In genomic region chr1:167690138-167690710, GRCm38 (mm10) we compare ENCODE assay signal across 13 mouse cellular contexts. TPM values are rescaled to one million over a fixed set of nuclear protein-coding genes. Genes with fewer than 3 reads are reported as not detected.
DNase-seq lines count a peak whose midpoint lies in the region; ATAC-seq and TF ChIP-seq lines count a peak whose summit lies in the region.
"Had no signal": no experiment of that assay in that cellular context is flagged by ENCODE, and none has a peak within 500 bp of the region (broad histone marks: within the 10 kb centered on the region; RNA-seq: fewer than 3 reads in every experiment).

No protein-coding gene starts in this region.

- no peak overlapping the region for H3K27ac ChIP-seq in forebrain, embryonic 15.5 days (replicated peaks)
- peak overlapping the region; percentile 83 for H3K27ac ChIP-seq in midbrain, embryonic 10.5 days (replicated peaks)
- H3K27ac ChIP-seq: kidney, postnatal 0 days had no signal

- H3K4me1 ChIP-seq in forebrain, embryonic 15.5 days, result peaks cover 30% of the 10 kb centered on the region
- H3K4me1 ChIP-seq in midbrain, embryonic 10.5 days, result peaks cover 52% of the 10 kb centered on the region

- peak overlapping the region; percentile 44; the same call in 1 of the 2 replicates for H3K4me3 ChIP-seq in forebrain, embryonic 15.5 days
- peak overlapping the region; percentile 68 for H3K4me3 ChIP-seq in midbrain, embryonic 10.5 days

- ATAC-seq in forebrain, embryonic 15.5 days (replicated peaks), result no peak

- no peak overlapping the region for H3K4me2 ChIP-seq in forebrain, embryonic 15.5 days (replicated peaks)
- H3K4me2 ChIP-seq: heart, embryonic 11.5 days; liver, embryonic 11.5 days had no signal

- no peak overlapping the region for H3K9ac ChIP-seq in forebrain, embryonic 15.5 days (replicated peaks)

- no peak for TF ChIP-seq CTCF in brain, embryonic 14.5 days (IDR thresholded peaks at IDR 0.05; ENCODE audit: borderline replicate concordance, extremely low read depth, insufficient read depth, insufficient read length)

- no peaks in the 10 kb centered on the region for H3K9me3 ChIP-seq in forebrain, embryonic 15.5 days
- no peaks in the 10 kb centered on the region for H3K9me3 ChIP-seq in midbrain, embryonic 10.5 days (replicated peaks)

- under 1% methylated on average over 17 of the region's 17 CpGs for WGBS in forebrain, embryonic 15.5 days
- WGBS in midbrain, embryonic 10.5 days, result under 1% methylated on average over 17 of the region's 17 CpGs

- TF ChIP-seq POLR2A in brain, embryonic 14.5 days (IDR thresholded peaks at IDR 0.05; ENCODE audit: borderline replicate concordance, extremely low read depth, insufficient read depth, insufficient read length, poor library complexity, severe bottlenecking), result no peak

- H3K27me3 ChIP-seq in forebrain, embryonic 15.5 days, result peaks cover 77% of the 10 kb centered on the region
- H3K27me3 ChIP-seq in midbrain, embryonic 10.5 days (ENCODE audit: low read depth, poor library complexity, severe bottlenecking), result peaks cover 100% of the 10 kb centered on the region

- peak; percentile 33 for DNase-seq in brain, embryonic 14.5 days (ENCODE audit: low read depth)
- peak; percentile 16 for DNase-seq in embryo, embryonic 10 days (ENCODE audit: low spot score)
- peak; percentile 51 for DNase-seq in midbrain, embryonic 10.5 days (ENCODE audit: low spot score)
- no peak for DNase-seq in layer of hippocampus, postnatal 25 days (ENCODE audit: extremely low spot score in 1 of 2, low spot score in 1 of 2)
- no peak for DNase-seq in spleen, postnatal 4 days (ENCODE audit: low spot score in 2 of 2)
- DNase-seq in MN1 (ENCODE audit: low spot score), result no peak
- DNase-seq: adrenal gland, adult 8-10 months had no signal

- H3K36me3 ChIP-seq in forebrain, embryonic 15.5 days, result no peaks in the 10 kb centered on the region
- no peaks in the 10 kb centered on the region for H3K36me3 ChIP-seq in midbrain, embryonic 10.5 days

RNA-seq across cellular contexts. Expression of gene Lmx1a, which starts 1.2 kb away (rescaled TPM):
- polyA plus RNA-seq in brain, embryonic 14.5 days (2012; rRNA removed), result 4.5 and 8.4 TPM in 2 replicates
- polyA plus RNA-seq in forebrain, embryonic 15.5 days (2015; fragmentation: Nextera tagmentation; extraction: Ambion mirVana), result 2.6 and 3.7 TPM in 2 replicates
- polyA plus RNA-seq in midbrain, embryonic 10.5 days (2016; fragmentation: Nextera tagmentation; extraction: Ambion mirVana), result 15.0 and 18.7 TPM in 2 replicates
- under 1 TPM; 0.07 to 0.09 TPM for total RNA-seq in layer of hippocampus, postnatal 25 days (2021)
- total RNA-seq: left cerebral cortex, adult 18-20 months; monocyte, adult 5-6 weeks had no signal

Comparison
In these comparisons a context has a peak if more than half of its experiments do, and no peak if none do; other contexts are left out.
1. DNase-seq: peak in brain, embryonic 14.5 days (single experiment), embryo, embryonic 10 days (single experiment) and midbrain, embryonic 10.5 days (single experiment); none in layer of hippocampus, postnatal 25 days (0 of 2), spleen, postnatal 4 days (0 of 2) and MN1 (single experiment).